Mouse (Mus musculus) kidney, adult 2 months (tissue): ENCODE results near the gene Taf8. TPM values are rescaled to one million over a fixed set of nuclear protein-coding genes. Genes with fewer than 3 reads are reported as not detected.
A peak's percentile ranks its signal among the peaks of the same experiment; 100 is the strongest.

Source experiments
- DNase-seq: peaks from one replicate; pipeline ENCODE4 v3.0.0; 2021
- H3K27ac ChIP-seq: fragments of 200-500 bp; 2 replicates; pipeline ENCODE4 v1.5.1; 2012; ENCODE audit warnings: low read depth, low read length, control low read depth, inconsistent platforms; ENCODE audit not compliant: insufficient read depth
- H3K27me3 ChIP-seq: fragments of 200-500 bp; replicated peaks from 2 replicates; pipeline ENCODE4 v1.6.1; 2012; ENCODE audit warnings: mild to moderate bottlenecking, moderate library complexity, low read length, inconsistent platforms; ENCODE audit not compliant: control insufficient read depth, insufficient read depth
- H3K36me3 ChIP-seq: fragments of 200-500 bp; 2 replicates; pipeline ENCODE4 v1.6.1; 2012; ENCODE audit warnings: mild to moderate bottlenecking, moderate library complexity, low read length, inconsistent platforms; ENCODE audit not compliant: control insufficient read depth, insufficient read depth
- H3K4me1 ChIP-seq: fragments of 200-500 bp; 2 replicates; pipeline ENCODE4 v1.6.1; 2011; ENCODE audit warnings: low read length; ENCODE audit not compliant: control insufficient read depth, insufficient read depth
- H3K4me3 ChIP-seq: fragments of 200-500 bp; 2 replicates; pipeline ENCODE4 v1.5.1; 2011; ENCODE audit warnings: mild to moderate bottlenecking, low read depth, low read length, control low read depth; ENCODE audit not compliant: insufficient read depth
- CTCF ChIP-seq: fragments of 200-500 bp; conservative IDR thresholded peaks from 2 replicates; pipeline ENCODE4 v1.5.1; 2011; ENCODE audit warnings: low read depth, mild to moderate bottlenecking, control low read depth, low read length, moderate library complexity, mixed read lengths; ENCODE audit not compliant: insufficient read depth, insufficient read length
- POLR2A ChIP-seq: fragments of 200-500 bp; IDR thresholded peaks from one replicate; pipeline ENCODE4 v1.6.1; 2011; ENCODE audit warnings: low read depth, low read length, control low read depth
- WGBS: fragments of 180-500 bp; shearing (Covaris S2); methylation state at CpG from one replicate; pipeline ENCODE4 v1.1.7; 2018; 5-methylcytosine and 5-hydroxymethylcytosine counted together
- polyA plus RNA-seq: library from polyadenylated mRNA; depleted of rRNA; stranded (reverse); fragments of >200 nt; gene quantifications from 2 replicates; pipeline ENCODE4 v1.2.3, GENCODE M21; 2012

Gene Taf8
- polyA plus RNA-seq, 1 experiment = 22.9 TPM

DNA sequence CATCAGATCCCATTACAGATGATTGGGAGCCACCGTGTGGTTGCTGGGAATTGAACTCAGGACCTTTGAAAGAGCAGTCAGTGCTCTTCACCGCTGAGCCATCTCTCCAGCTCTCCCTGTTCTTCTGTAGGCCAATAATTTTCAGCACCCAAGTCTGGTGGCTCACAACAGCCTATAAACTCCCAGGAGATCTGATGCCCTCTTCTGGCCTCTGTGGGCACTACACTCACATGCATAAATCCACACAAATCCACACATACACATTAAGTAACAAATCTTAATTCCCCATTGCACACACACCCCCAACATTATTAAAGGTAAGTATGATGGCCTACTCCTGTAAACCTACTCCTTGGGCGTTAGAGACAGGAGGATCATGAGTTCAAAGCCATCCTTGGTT lies 14.1 kb upstream of the Taf8 start:
- H3K4me3 ChIP-seq = no peak overlapping the region
- no peak overlapping the region for H3K27ac ChIP-seq
- no peak for DNase-seq
- WGBS = 99% methylated on average over 3 of the region's 3 CpGs
- 0 out of 2 replicates have a peak, but pooled peaks have one; percentile 6 for TF ChIP-seq CTCF
- no peak for TF ChIP-seq POLR2A
- no peaks in the 10 kb centered on the region for H3K27me3 ChIP-seq
- H3K4me1 ChIP-seq = peaks cover 11% of the 10 kb centered on the region; the same call in 1 of the 2 replicates
- no peaks in the 10 kb centered on the region for H3K36me3 ChIP-seq

DNA sequence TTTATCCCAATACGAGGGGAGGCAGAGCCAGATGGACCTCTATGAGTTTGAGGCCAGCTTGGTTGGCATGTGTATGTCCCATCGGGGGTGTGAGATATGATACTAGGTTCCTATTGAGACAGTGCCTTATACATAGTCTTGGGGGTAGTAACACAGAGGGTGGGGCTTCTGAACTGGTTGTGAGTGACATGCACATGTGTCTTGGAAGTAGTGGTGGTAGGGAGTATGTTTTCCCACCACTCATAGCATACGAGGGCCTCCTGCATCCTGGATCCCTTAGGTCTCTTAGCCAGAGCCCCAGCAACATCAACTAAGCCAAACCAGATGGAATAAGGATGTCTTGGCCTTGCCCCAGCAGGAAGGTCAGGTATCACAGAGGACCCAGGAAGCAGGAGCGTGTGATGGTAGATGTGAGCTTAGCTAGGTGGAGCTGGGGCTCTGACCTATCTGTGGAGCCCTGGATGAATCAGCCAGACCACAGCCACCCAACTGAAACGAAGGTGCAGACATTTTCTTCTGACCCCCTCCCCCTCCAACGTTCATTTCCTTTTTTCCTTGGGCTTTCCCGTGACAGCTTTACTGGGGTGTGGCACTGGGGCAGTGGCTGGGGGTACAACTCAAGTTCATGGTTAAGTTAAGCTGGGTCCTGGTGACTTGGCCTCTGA lies 13.2 kb upstream of the Taf8 start:
- Histone ChIP-seq H3K36me3 (no peaks in the 10 kb centered on the region), H3K4me3 (no peak overlapping the region), H3K4me1 (peaks cover 14% of the 10 kb centered on the region; the same call in 1 of the 2 replicates), H3K27me3 (no peaks in the 10 kb centered on the region), H3K27ac (no peak overlapping the region)
- no peak for TF ChIP-seq CTCF
- no peak for TF ChIP-seq POLR2A
- no peak for DNase-seq
- WGBS = 78% methylated on average over 7 of the region's 7 CpGs

DNA sequence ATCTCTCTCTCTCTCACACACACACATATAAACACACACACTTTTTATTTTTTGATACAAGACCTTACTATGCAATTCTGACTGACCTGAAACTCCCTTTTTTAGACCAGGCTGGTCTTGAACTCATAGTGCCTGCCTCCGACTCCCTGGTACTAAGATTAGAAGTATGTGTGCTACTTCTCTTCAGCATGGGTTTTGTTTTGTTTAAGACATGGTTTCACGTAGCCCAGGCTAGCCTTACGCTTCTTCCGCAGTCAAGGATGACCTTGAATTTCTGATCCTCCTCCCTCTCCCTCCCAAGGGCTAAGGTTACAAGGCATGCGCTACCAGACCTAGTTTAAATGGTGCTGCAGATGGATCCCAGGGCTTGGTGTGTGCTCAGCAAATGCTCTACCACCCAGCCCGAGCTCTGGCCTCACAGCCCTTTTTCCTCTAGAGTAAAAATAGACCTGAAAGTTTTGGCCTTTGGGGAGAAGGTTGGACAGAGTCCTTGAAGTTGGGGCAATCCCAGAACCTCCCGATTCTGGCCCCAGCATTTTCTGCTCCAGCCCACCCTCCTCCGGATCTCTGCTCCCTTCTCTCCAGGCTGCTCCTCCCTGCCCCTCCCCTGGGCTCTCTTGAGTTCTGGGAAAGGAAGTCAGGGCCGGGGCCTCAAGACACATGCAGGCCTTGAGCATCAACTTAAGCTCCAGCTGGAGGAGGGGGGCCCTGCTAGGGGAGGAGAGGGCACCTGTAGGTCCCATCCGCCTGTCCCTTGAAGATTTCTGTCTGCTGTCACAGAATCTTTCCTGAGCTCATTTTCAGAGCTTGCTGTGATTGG lies 11.1 kb upstream of the Taf8 start:
- no peak for DNase-seq
- TF ChIP-seq POLR2A (no peak), CTCF (no peak)
- H3K4me1 ChIP-seq = peaks cover 14% of the 10 kb centered on the region; the same call in 1 of the 2 replicates
- no peak overlapping the region for H3K4me3 ChIP-seq
- WGBS = 65% methylated on average over 10 of the region's 10 CpGs
- H3K27ac ChIP-seq = no peak overlapping the region
- H3K36me3 ChIP-seq = no peaks in the 10 kb centered on the region
- H3K27me3 ChIP-seq = no peaks in the 10 kb centered on the region

DNA sequence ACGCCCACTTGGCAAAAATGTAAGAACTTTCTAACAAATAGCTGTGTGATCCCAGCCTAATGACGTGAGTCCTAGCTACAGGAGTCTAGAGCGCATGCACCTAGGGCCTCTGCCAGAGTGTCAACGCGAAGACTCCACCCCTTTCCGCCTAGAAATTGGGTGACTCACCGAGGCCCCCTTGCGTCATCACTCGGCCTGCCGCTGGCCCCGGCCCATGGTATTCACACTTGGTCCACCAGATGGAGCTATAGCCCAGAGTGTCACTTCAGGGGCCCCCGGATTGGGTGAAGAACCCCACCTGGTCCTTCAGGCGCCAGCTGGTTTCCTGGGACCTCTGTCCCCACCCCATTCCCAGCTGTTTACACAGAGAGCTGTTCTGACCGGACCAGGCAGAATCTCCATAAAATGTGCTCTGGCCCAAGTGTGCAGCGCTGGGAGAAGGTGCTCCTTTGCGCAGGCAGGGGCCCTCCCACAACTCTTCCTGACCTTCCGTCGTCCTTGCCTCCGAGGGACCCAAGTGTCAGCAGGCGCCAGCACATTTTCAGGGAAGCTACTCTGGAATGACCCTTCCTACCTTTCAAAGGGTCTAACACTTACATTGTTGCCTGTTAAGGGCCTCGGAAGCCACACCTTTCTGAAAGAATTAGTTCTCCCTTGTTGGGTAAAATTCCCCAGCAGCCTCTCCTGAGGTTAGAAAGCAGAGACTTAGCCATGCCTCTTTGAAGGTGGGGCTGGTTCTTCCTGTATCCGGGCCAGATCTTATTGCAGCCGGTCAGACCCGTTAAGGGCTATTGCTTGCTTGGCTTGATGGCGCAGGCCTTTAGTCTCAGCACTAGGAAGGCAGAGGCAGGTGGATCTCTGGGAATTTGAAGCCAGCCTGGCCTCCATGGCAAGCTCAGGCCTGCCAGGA lies 9.3 kb upstream of the Taf8 start:
- 4% methylated on average over 25 of the region's 25 CpGs for WGBS
- H3K27ac ChIP-seq = peak overlapping the region; percentile 94
- peaks cover 24% of the 10 kb centered on the region; the same call in 1 of the 2 replicates for H3K4me1 ChIP-seq
- H3K27me3 ChIP-seq = no peaks in the 10 kb centered on the region
- peak overlapping the region; percentile 45 for H3K4me3 ChIP-seq
- H3K36me3 ChIP-seq = no peaks in the 10 kb centered on the region
- peak; percentile 99 for DNase-seq
- TF ChIP-seq POLR2A = no peak
- TF ChIP-seq CTCF = peak; percentile 87

DNA sequence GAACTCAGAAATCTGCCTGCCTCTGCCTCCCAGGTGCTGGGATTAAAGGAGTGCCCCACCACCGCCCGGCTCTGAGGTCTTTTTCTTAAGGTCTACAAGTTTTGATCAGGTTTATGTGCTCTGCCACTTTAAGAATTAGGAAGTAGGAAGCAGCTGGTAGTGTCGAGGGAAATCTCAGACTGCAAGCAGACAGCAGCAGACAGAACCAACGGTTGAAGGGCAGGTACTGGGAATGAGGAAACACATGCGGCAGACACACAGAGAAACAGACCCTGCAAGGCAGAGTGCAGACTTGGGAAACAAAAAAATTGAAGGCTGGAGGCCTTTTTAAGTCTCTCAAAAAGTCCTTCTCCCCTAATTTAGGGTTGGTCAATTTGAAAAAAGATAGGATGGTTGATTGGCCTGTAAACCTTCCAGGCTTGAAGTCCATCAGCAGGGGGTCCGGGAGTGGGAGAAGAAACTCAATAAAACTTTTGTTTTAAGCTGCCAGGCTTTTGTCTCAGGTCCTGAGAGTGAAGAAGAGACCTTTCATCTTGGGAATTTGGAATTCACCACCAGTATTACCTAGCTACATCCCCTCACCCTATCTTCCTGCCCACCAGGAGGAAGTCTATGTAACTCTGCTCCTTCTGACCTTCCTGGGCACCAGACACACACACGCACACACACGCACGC lies 7.1 kb upstream of the Taf8 start:
- H3K27ac ChIP-seq = peak overlapping the region; percentile 70
- H3K4me3 ChIP-seq = no peak overlapping the region
- WGBS = 35% methylated on average over 9 of the region's 9 CpGs
- no peaks in the 10 kb centered on the region for H3K36me3 ChIP-seq
- no peak for DNase-seq
- H3K27me3 ChIP-seq = no peaks in the 10 kb centered on the region
- peaks cover 27% of the 10 kb centered on the region; the same call in 1 of the 2 replicates for H3K4me1 ChIP-seq
- no peak for TF ChIP-seq CTCF
- TF ChIP-seq POLR2A = no peak

DNA sequence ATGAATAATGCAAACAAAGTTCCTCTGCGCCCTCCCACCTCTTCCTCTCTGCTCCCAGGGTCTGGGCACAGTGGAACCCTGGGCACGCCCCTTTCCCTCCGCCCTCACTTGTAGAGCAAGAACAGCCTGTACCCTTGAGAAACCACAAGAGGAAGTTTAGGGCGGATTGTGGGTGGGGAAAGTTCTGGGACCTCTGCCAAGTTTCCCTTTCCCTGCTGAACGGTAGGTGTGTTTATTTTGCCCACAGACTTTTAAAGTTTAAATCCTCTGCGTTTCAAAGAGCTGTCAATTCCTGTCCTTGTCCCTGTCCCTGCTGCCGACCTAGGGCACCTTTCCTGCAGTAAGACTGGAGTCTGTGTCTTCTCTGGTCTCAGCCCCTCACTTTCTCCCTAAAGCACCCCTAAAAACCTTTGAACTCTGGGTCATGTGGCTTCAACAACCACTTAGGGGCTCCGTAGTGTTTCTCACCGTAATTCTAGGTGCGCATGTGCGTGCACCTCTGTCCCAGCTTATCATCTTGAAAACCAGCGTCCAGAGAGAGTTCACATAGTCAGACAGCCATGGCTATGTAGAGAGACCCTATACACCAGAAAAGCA lies 6.0 kb upstream of the Taf8 start:
- Histone ChIP-seq H3K27ac (peak overlapping the region; percentile 99), H3K36me3 (no peaks in the 10 kb centered on the region), H3K4me1 (peaks cover 27% of the 10 kb centered on the region; the same call in 1 of the 2 replicates), H3K4me3 (peak overlapping the region; percentile 56), H3K27me3 (no peaks in the 10 kb centered on the region)
- WGBS = 1% methylated on average over 12 of the region's 12 CpGs
- TF ChIP-seq POLR2A (no peak), CTCF (no peak)
- DNase-seq = peak; percentile 99
